Mouse (Mus musculus): Measurements from ENCODE around the gene Pou3f4. TPM values are rescaled to one million over a fixed set of nuclear protein-coding genes. Genes with fewer than 3 reads are reported as not detected.
"Not testable (repeated sequence)": the region's sequence is repeated elsewhere in the genome, so short reads cannot be mapped to it uniquely, and the experiment has no call there.

Gene Pou3f4
- total RNA-seq (2022), result not detected

GRCm38 (mm10) chrX:110814151-110814571 lies at the start of gene Pou3f4:
Pou3f4 (plus strand) TSS chrX:110814280.
- no peak for DNase-seq (ENCODE audit: low spot score)

- DNase-seq (ENCODE audit: low spot score), result no peak
These were observed 48.1 kb upstream of the Pou3f4 start for GRCm38 (mm10) chrX:110765939-110766338.

- not testable (repeated sequence) for DNase-seq (ENCODE audit: low spot score)
These were observed 39.3 kb upstream of the Pou3f4 start for GRCm38 (mm10) chrX:110774807-110775206.

GRCm38 (mm10) chrX:110802502-110802901 lies 11.6 kb upstream of the Pou3f4 start:
- no peak for DNase-seq (ENCODE audit: low spot score)

- DNase-seq (ENCODE audit: low spot score), result no peak
These were observed 4.0 kb upstream of the Pou3f4 start for GRCm38 (mm10) chrX:110810001-110810578.

- no peak for DNase-seq (ENCODE audit: low spot score)
These were observed 3.1 kb upstream of the Pou3f4 start for GRCm38 (mm10) chrX:110810753-110811506.

- DNase-seq (ENCODE audit: low spot score), result no peak
These were observed 2.0 kb upstream of the Pou3f4 start for GRCm38 (mm10) chrX:110812071-110812470.

- no peak for DNase-seq (ENCODE audit: low spot score)
These were observed 679 bp upstream of the Pou3f4 start for GRCm38 (mm10) chrX:110813401-110813800.

- DNase-seq (ENCODE audit: low spot score), result no peak
These were observed 790 bp downstream of the Pou3f4 start for GRCm38 (mm10) chrX:110814592-110815548.

GRCm38 (mm10) chrX:110815549-110815930 lies 1.5 kb downstream of the Pou3f4 start:
- no peak for DNase-seq (ENCODE audit: low spot score)

- no peak for DNase-seq (ENCODE audit: low spot score)
These were observed 2.5 kb downstream of the Pou3f4 start for GRCm38 (mm10) chrX:110816609-110817008.

- DNase-seq (ENCODE audit: low spot score), result no peak
These were observed 3.1 kb downstream of the Pou3f4 start for GRCm38 (mm10) chrX:110817211-110817610.

GRCm38 (mm10) chrX:110837450-110837849 lies 23.4 kb downstream of the Pou3f4 start:
- DNase-seq (ENCODE audit: low spot score), result no peak

GRCm38 (mm10) chrX:110851300-110851699 lies 37.2 kb downstream of the Pou3f4 start:
- DNase-seq (ENCODE audit: low spot score), result no peak
